Mouse (Mus musculus) cerebellum, adult 2 months (tissue): ENCODE data around the gene Raet1e.

Experiments used
- CTCF ChIP-seq: fragments of 200-500 bp; IDR thresholded peaks from 2 replicates; pipeline ENCODE4 v1.5.1; 2011; ENCODE audit warnings: low read depth, mild to moderate bottlenecking, control low read depth, low read length, moderate library complexity, borderline replicate concordance; ENCODE audit not compliant: insufficient read depth
- POLR2A ChIP-seq: fragments of 200-500 bp; IDR thresholded peaks from 2 replicates; pipeline ENCODE4 v1.6.1; 2011; ENCODE audit warnings: low read length, control low read depth, borderline replicate concordance; ENCODE audit not compliant: insufficient read depth

- TF ChIP-seq CTCF (no peak), POLR2A (no peak)
Measured at GRCm38 (mm10) chr10:22308221-22308620, 149.9 kb downstream of the Raet1e start.
